Mouse (Mus musculus): ENCODE data around the gene Mei4. TPM values are rescaled to one million over a fixed set of nuclear protein-coding genes. Genes with fewer than 3 reads are reported as not detected.
A peak's percentile ranks its signal among the peaks of the same experiment; 100 is the strongest.

Mei4 gene
- 0.34 and 0.41 TPM in 2 replicates for total RNA-seq (2021)
- long read RNA-seq, experiment 1: 0 reads
- long read RNA-seq, experiment 2: 0 reads

DNA sequence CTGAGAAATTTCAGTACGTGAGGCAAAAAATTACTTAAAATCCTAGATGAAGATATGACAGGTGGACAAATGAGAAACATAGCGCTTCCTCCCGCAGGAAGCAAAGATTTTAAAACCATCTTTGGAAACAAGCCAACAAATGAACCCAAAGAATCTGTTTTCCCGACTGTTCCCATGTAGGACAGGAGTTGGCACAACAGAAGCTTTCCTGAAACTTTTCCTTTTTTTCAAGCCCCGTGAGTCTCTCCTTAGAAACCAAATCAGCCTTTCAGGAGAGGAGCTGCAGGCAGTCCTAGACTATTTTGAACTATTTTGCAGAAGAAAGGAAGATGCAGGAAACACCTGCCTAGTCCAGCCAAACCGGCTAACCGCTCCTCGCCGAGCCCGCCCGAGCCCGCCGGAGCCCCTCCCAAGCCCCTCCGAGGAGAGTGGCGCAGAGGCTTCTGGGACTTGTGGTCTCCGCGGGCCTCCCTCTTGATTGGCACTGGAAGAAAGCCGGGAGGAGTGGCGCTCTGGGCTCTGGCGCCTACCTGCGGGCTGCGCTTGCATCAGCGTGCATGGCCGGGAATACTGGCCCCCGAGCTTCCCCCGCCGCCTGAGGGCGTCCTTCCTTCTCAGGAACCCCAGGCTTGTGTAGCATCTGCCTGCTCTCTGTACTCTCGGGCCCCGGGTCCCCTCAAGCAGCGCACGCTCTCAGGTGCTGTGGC lies at the start of gene Mei4:
Mei4 (plus strand) TSS at position 490 of the 707 bp plus-strand sequence.
- peak; percentile 77 for DNase-seq

GRCm38 (mm10) chr9:81819715-81820373 lies 43.6 kb upstream of the Mei4 start:
- DNase-seq: no peak

DNA sequence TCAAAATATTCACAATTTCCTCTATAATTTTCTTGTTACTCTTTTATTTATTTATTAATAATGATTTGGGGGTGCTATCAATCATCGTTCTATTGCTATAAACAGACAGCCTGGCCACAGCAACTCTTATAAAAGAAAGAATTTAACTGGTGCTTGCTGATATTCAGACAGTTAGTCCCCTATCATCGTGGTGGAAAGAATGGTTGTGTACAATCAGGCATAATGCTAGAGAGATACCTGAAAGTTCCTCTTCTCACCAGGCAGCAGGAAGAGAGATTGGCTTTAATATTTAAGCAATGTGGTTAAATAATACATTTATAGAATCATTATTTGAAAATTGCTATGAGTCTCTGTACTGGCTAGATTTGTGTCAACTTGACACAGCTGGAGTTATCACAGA lies 35.9 kb upstream of the Mei4 start:
- no peak for DNase-seq

DNA sequence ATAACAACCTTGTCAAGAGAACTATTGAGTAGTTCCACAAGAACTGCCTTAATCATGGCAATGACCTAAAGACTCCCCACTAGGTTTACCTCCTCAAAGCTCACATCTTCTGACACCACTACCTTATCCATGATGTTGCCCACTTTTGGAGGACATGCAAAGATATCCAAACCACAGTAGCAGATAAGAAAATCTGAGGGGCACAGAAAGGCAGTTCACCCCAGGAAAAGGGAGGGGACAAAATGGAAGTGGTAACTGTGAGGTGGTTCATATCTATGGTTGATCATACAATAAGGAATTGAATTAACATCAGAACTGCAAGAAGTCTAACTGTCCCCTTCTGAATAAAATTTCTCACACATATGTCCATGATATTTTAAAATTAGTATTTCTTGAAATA lies 29.4 kb upstream of the Mei4 start:
- DNase-seq: no peak

GRCm38 (mm10) chr9:81858861-81859260 lies 4.6 kb upstream of the Mei4 start:
- no peak for DNase-seq

GRCm38 (mm10) chr9:81863888-81864234 lies 391 bp downstream of the Mei4 start:
- no peak for DNase-seq

GRCm38 (mm10) chr9:81866032-81866431 lies 2.6 kb downstream of the Mei4 start:
- no peak for DNase-seq

GRCm38 (mm10) chr9:81921456-81921855 lies 58.0 kb downstream of the Mei4 start:
- DNase-seq: no peak

DNA sequence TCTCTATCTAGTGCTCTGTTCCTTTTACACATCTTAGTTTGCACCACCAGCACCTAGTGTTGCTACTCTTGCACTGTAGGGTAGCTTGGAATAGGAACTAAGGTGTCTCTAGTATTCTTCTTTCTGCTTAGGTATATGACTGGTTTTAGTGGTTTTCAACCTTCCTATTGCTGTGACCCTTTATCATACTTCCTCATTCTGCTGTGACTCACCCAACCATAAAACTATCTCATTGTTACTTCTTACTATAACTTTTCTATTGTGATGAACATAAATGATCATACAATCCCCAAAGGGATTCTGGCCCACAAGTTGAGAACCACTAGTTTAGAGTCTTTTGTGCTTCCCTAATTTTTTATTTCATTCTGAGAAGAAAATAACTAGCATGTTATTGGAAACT lies 61.3 kb downstream of the Mei4 start:
- no peak for DNase-seq

DNA sequence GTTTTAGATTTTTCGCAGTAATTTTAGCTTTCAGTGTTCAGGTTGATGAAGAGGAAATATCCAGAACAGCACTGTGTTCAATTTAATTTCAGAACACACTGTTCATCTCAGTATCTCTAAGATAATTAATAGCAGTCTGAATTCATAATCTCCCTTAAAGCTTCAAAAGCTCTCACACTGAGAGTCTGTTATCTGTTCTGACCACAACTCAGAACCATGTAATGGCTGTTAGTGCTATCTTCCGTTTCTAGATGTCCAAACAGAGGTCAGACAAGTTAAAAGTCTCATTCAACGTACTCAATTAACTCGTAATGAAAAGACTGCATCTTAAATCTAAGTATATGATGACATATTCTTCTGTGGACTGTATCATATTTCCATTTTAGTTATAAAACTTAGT lies 77.1 kb downstream of the Mei4 start:
- DNase-seq: no peak

DNA sequence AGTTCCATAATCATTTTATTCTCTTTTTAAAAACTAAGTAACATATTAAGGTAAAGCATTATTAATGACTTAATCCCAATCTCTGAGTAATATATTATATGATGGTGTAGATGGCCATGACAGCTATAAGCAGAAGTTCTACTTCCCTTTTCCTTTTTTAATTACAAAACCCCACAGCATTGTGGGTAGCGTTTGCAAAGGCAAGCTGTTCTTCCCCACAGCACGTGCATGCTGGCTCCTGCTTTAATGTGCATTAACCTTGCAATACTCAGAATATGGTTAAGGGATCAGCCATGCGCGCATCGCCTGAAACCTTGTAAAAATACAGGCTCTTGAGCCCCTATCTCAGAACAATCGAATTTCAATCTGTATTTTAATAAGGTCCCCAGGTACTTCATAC lies 82.2 kb downstream of the Mei4 start:
- DNase-seq: no peak

DNA sequence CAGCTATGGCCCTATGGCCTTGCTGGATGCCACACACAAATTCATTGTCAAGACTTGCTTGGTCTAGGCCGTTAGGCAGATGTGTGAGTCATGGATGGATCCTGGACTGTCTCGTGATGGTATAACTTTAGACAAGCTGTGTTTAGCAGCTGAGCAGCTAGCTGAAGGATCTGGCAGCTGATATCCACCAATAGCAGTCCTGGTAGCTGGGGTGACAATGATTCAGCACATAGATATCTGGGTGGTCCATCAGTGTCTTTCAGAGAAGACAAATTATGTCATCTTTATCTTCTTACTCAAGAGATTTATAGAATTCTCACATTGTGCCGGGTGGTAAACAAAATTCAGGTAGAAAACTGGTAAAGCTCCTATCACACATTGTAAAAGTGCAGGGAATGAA lies 93.4 kb downstream of the Mei4 start:
- no peak for DNase-seq

DNA sequence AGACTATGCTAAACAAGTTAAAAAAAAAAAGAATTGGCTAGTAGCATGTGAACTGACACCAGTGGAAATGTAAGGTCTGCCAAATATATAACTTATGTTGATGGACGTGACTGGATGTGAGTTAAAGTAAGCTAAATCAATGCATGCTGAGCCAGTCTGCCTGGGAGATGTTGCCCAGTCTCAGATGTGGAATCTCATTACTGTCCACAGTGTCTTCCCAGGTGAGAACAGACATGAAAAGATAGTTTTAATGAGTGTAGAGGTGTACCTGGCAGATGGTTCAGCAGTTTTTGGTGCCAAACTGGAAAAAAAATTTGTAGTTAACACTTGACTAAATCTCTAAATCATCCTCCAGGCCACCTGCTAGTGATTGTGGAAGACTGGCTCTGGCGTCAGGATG lies 94.4 kb downstream of the Mei4 start:
- DNase-seq: no peak

DNA sequence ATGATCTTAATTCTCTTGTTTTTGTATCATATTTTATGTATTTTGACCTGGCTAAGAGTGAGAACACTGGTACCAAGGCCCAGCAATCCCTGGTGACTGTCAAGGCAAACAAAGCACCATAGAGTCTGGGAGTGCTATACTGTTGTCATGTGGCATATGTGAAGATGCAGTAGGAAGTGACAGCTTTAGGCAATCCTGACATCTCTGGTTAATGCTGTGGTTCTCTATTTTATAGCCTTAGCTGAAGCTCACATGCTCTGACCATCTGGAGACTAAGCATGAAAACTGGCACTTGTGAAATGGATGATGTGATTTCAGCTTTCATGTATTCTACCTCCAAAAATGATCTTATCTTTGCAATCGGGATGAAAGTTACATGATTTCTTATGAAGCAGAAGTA lies 103.3 kb downstream of the Mei4 start:
- DNase-seq: no peak

DNA sequence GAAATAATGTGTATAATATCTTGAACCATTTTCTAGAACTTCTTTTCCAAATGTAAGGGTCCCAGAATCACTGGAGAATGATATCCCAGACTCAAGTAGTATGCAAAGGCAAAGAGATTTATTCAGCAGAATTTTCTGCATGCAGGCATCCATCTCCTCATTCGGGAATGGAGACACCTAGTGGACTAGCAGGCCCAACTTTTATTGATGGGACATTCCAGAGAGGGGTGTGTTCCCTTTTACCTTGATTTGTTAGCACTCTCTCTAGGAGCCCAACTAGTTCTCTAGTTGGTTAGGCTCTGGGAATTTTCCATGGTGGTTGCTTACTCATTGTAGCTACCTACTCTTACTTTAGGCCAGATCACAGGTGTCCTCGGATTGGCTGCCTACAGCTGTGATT lies 105.5 kb downstream of the Mei4 start:
- no peak for DNase-seq

DNA sequence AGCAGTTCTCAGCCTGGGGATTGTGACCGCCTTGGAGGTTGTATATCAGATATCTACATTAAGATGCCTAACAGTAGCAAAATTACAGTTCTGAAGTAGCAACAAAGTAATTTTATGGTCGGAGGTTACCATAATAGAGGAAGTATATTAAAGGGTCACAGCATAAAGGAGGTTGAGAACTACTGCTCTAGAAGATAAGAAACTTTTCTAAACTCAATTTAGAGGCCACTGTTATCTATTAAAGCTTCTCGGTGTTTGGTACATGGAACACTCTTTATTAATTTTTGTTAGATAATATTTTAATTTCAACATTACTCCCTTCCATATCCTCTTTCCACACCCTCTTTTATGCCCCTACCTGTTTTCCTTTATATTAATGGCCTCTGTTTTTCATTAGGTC lies 119.0 kb downstream of the Mei4 start:
- no peak for DNase-seq

- no peak for DNase-seq
These were observed 149.5 kb downstream of the Mei4 start for GRCm38 (mm10) chr9:82012991-82013390.

- DNase-seq: no peak
These were observed 179.1 kb downstream of the Mei4 start for GRCm38 (mm10) chr9:82042515-82043056.

GRCm38 (mm10) chr9:82044517-82044916 lies 181.0 kb downstream of the Mei4 start:
- no peak for DNase-seq

GRCm38 (mm10) chr9:82073832-82074231 lies 210.4 kb downstream of the Mei4 start:
- DNase-seq: peak; percentile 10

- no peak for DNase-seq
These were observed 211.8 kb downstream of the Mei4 start for GRCm38 (mm10) chr9:82075270-82075669.

DNA sequence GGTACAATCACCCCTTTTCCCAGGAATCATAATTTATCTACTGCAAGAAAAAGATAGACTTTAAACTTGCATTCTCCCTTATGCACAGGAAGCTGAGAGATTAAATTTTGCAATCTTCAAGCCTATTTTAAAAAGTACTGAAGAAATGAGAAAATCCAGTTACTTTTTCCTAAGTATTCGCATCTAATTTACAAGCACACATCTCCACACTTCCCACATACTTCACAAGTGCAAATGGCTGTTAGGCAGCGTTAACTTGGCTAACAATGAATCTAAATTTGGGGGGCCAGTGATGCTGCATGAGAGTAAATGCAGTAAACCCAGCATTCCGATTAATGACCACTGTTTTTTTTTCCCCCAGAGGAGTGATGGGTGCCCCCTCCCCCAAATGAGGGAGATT lies 232.9 kb downstream of the Mei4 start:
- DNase-seq: no peak

GRCm38 (mm10) chr9:82114865-82115264 lies 251.4 kb downstream of the Mei4 start:
- no peak for DNase-seq

DNA sequence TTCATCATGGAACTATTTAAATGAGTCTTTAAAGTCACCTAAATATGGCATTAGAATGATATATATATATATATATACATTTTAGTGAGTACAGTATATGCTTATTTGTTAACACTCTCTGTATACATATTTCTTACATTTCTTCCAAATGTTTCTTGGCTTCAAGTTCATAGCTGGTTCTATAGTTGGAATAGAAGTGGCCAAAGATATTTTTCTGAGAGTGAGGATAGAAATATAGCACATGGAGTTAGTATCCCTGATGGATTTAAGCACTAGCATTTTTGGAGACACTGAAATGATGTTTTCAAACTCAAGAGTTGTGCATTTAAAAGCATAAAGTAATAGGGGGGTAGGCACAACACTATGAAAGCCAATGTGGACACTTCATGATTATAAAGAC lies 272.6 kb downstream of the Mei4 start:
- DNase-seq: no peak
